Mouse (Mus musculus): ENCODE measurements around the gene Pitx2.

Gene Pitx2

GRCm38 (mm10) chr3:129202871-129203740 lies 3.4 kb downstream of the Pitx2 start:
- no peak for DNase-seq

GRCm38 (mm10) chr3:129203761-129204440 lies 4.2 kb downstream of the Pitx2 start:
- DNase-seq = no peak

GRCm38 (mm10) chr3:129204441-129205313 lies 5.0 kb downstream of the Pitx2 start:
- DNase-seq = peak in 1 of 2 experiments; percentile 77

- DNase-seq = no peak
These were observed 6.0 kb downstream of the Pitx2 start for GRCm38 (mm10) chr3:129205481-129206175.

- DNase-seq = no peak
These were observed 7.1 kb downstream of the Pitx2 start for GRCm38 (mm10) chr3:129206776-129207175.

GRCm38 (mm10) chr3:129207231-129208030 lies 7.8 kb downstream of the Pitx2 start:
- DNase-seq = no peak

- DNase-seq = no peak
These were observed 8.3 kb downstream of the Pitx2 start for GRCm38 (mm10) chr3:129208031-129208380.

- no peak for DNase-seq
These were observed 8.7 kb downstream of the Pitx2 start for GRCm38 (mm10) chr3:129208421-129208820.

- no peak for DNase-seq
These were observed 9.6 kb downstream of the Pitx2 start for GRCm38 (mm10) chr3:129209266-129209665.

- DNase-seq = no peak
These were observed 10.1 kb downstream of the Pitx2 start for GRCm38 (mm10) chr3:129209771-129210170.

GRCm38 (mm10) chr3:129212038-129212645 lies 12.5 kb downstream of the Pitx2 start:
- DNase-seq = no peak

- DNase-seq = no peak
These were observed 13.1 kb downstream of the Pitx2 start for GRCm38 (mm10) chr3:129212807-129213206.

- DNase-seq = peak; percentile 81 to 85
These were observed 14.0 kb downstream of the Pitx2 start for GRCm38 (mm10) chr3:129213633-129214145.

GRCm38 (mm10) chr3:129214146-129214665 lies 14.5 kb downstream of the Pitx2 start:
- DNase-seq = peak in 1 of 2 experiments; percentile 40

GRCm38 (mm10) chr3:129214666-129215161 lies 15.0 kb downstream of the Pitx2 start:
- no peak for DNase-seq

GRCm38 (mm10) chr3:129215241-129215750 lies 15.6 kb downstream of the Pitx2 start:
- DNase-seq = peak in 1 of 2 experiments; percentile 40

GRCm38 (mm10) chr3:129215751-129216331 lies 16.2 kb downstream of the Pitx2 start:
- DNase-seq = peak in 1 of 2 experiments; percentile 57

GRCm38 (mm10) chr3:129216491-129216890 lies 16.8 kb downstream of the Pitx2 start:
- no peak for DNase-seq

- DNase-seq = peak; percentile 49 to 53
These were observed 17.4 kb downstream of the Pitx2 start for GRCm38 (mm10) chr3:129216911-129217561.

All from kidney, postnatal 36 days (tissue).